Mouse (Mus musculus): Measurements from ENCODE around the gene U2af1l4.

Gene U2af1l4

GRCm38 (mm10) chr7:30588676-30589434 is 25.8 kb downstream of the U2af1l4 start, which contains the start of gene Kmt2b:
TSS of gene Kmt2b (minus strand) at chr7:30588726.
- DNase-seq, result peak; percentile 96

- peak; percentile 88 for DNase-seq
Observed at GRCm38 (mm10) chr7:30589435-30590301, 26.6 kb downstream of the U2af1l4 start.

- DNase-seq, result no peak
Observed at GRCm38 (mm10) chr7:30590927-30591604, 28.0 kb downstream of the U2af1l4 start.

GRCm38 (mm10) chr7:30591605-30591951 is 28.5 kb downstream of the U2af1l4 start:
- DNase-seq, result no peak

- DNase-seq, result no peak
Observed at GRCm38 (mm10) chr7:30592772-30593423, 29.8 kb downstream of the U2af1l4 start.

- no peak for DNase-seq
Observed at GRCm38 (mm10) chr7:30593579-30594509, 30.7 kb downstream of the U2af1l4 start.

- no peak for DNase-seq
Observed at GRCm38 (mm10) chr7:30594510-30595024, 31.5 kb downstream of the U2af1l4 start.

GRCm38 (mm10) chr7:30596093-30596492 is 33.0 kb downstream of the U2af1l4 start:
- no peak for DNase-seq

GRCm38 (mm10) chr7:30596811-30597210 is 33.7 kb downstream of the U2af1l4 start:
- DNase-seq, result no peak

- DNase-seq, result no peak
Observed at GRCm38 (mm10) chr7:30598786-30599185, 35.7 kb downstream of the U2af1l4 start, which contains the start of gene Zbtb32. TSS of gene Zbtb32 (minus strand) at chr7:30598909.

GRCm38 (mm10) chr7:30599933-30600353 is 36.8 kb downstream of the U2af1l4 start:
- DNase-seq, result peak; percentile 96

- DNase-seq, result no peak
Observed at GRCm38 (mm10) chr7:30600651-30601050, 37.5 kb downstream of the U2af1l4 start.

GRCm38 (mm10) chr7:30602583-30602982 is 39.5 kb downstream of the U2af1l4 start:
- no peak for DNase-seq

- no peak for DNase-seq
Observed at GRCm38 (mm10) chr7:30604424-30604823, 41.3 kb downstream of the U2af1l4 start.

- DNase-seq, result no peak
Observed at GRCm38 (mm10) chr7:30604944-30605343, 41.8 kb downstream of the U2af1l4 start.

GRCm38 (mm10) chr7:30607706-30608309 is 44.7 kb downstream of the U2af1l4 start:
- no peak for DNase-seq

- no peak for DNase-seq
Observed at GRCm38 (mm10) chr7:30608476-30608875, 45.4 kb downstream of the U2af1l4 start.

- DNase-seq, result no peak
Observed at GRCm38 (mm10) chr7:30610043-30610442, 46.9 kb downstream of the U2af1l4 start.

GRCm38 (mm10) chr7:30612654-30613402 is 49.7 kb downstream of the U2af1l4 start, which contains the start of gene Upk1a:
TSS of gene Upk1a (minus strand) at chr7:30612847.
- DNase-seq, result no peak

- DNase-seq, result peak; percentile 69
Observed at GRCm38 (mm10) chr7:30613529-30614112, 50.5 kb downstream of the U2af1l4 start.
